Mouse (Mus musculus) cortical plate, adult 2 months (tissue): ENCODE results near the gene Olfr646.

Experiments used
- CTCF ChIP-seq: fragments of 200-500 bp; IDR thresholded peaks from 2 replicates; pipeline ENCODE4 v1.5.1; 2011; ENCODE audit warnings: mild to moderate bottlenecking, control low read depth, low read length; ENCODE audit not compliant: insufficient read depth; ENCODE audit errors: extremely low read depth
- POLR2A ChIP-seq: fragments of 200-500 bp; IDR thresholded peaks from 2 replicates; pipeline ENCODE4 v1.6.1; 2011; ENCODE audit warnings: mild to moderate bottlenecking, low read length, control low read depth; ENCODE audit not compliant: insufficient read depth; ENCODE audit errors: extremely low read depth

GRCm38 (mm10) chr7:104061345-104061744 lies 43.3 kb upstream of the Olfr646 start, which contains the start of gene 4930516K23Rik:
- no peak for TF ChIP-seq CTCF
- no peak for TF ChIP-seq POLR2A
